Mouse (Mus musculus) kidney, adult 2 months (tissue): ENCODE measurements around the gene Eloa. TPM values are rescaled to one million over a fixed set of nuclear protein-coding genes. Genes with fewer than 3 reads are reported as not detected.
A peak's percentile ranks its signal among the peaks of the same experiment; 100 is the strongest.
"Not testable (repeated sequence)": the region's sequence is repeated elsewhere in the genome, so short reads cannot be mapped to it uniquely, and the experiment has no call there.

Source experiments
- DNase-seq: peaks from one replicate; pipeline ENCODE4 v3.0.0; 2021
- H3K27ac ChIP-seq: fragments of 200-500 bp; 2 replicates; pipeline ENCODE4 v1.5.1; 2012; ENCODE audit warnings: low read depth, low read length, control low read depth, inconsistent platforms; ENCODE audit not compliant: insufficient read depth
- H3K27me3 ChIP-seq: fragments of 200-500 bp; replicated peaks from 2 replicates; pipeline ENCODE4 v1.6.1; 2012; ENCODE audit warnings: mild to moderate bottlenecking, moderate library complexity, low read length, inconsistent platforms; ENCODE audit not compliant: control insufficient read depth, insufficient read depth
- H3K36me3 ChIP-seq: fragments of 200-500 bp; 2 replicates; pipeline ENCODE4 v1.6.1; 2012; ENCODE audit warnings: mild to moderate bottlenecking, moderate library complexity, low read length, inconsistent platforms; ENCODE audit not compliant: control insufficient read depth, insufficient read depth
- H3K4me1 ChIP-seq: fragments of 200-500 bp; 2 replicates; pipeline ENCODE4 v1.6.1; 2011; ENCODE audit warnings: low read length; ENCODE audit not compliant: control insufficient read depth, insufficient read depth
- H3K4me3 ChIP-seq: fragments of 200-500 bp; 2 replicates; pipeline ENCODE4 v1.5.1; 2011; ENCODE audit warnings: mild to moderate bottlenecking, low read depth, low read length, control low read depth; ENCODE audit not compliant: insufficient read depth
- CTCF ChIP-seq: fragments of 200-500 bp; conservative IDR thresholded peaks from 2 replicates; pipeline ENCODE4 v1.5.1; 2011; ENCODE audit warnings: low read depth, mild to moderate bottlenecking, control low read depth, low read length, moderate library complexity, mixed read lengths; ENCODE audit not compliant: insufficient read depth, insufficient read length
- POLR2A ChIP-seq: fragments of 200-500 bp; IDR thresholded peaks from one replicate; pipeline ENCODE4 v1.6.1; 2011; ENCODE audit warnings: low read depth, low read length, control low read depth
- WGBS: fragments of 180-500 bp; shearing (Covaris S2); methylation state at CpG from one replicate; pipeline ENCODE4 v1.1.7; 2018; 5-methylcytosine and 5-hydroxymethylcytosine counted together
- polyA plus RNA-seq: library from polyadenylated mRNA; depleted of rRNA; stranded (reverse); fragments of >200 nt; gene quantifications from 2 replicates; pipeline ENCODE4 v1.2.3, GENCODE M21; 2012

Gene Eloa
- polyA plus RNA-seq, 1 experiment = 12.9 TPM

DNA sequence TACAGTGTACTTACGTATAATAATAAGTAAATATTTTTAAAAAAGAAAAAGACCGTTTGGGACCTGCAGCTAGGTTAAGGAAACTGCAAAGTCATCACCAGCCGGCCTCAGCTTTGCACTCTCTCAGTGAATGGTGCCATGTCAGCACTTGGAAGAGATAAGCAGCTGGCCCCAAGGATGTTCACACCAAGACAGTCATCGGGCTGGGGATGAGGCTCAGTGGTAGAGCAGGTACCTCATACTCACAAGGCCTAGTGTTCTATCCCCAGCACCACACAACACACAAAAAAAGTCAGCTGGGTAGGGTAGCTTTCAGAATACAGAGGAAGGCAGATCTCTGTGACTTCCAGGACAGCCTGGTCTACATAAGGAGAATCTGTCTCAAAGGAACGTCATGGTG, 36.4 kb downstream of the Eloa start:
- no peak for TF ChIP-seq CTCF
- TF ChIP-seq POLR2A = no peak
- WGBS = 84% methylated on average over 5 of the region's 5 CpGs
- no peak overlapping the region for H3K4me3 ChIP-seq

DNA sequence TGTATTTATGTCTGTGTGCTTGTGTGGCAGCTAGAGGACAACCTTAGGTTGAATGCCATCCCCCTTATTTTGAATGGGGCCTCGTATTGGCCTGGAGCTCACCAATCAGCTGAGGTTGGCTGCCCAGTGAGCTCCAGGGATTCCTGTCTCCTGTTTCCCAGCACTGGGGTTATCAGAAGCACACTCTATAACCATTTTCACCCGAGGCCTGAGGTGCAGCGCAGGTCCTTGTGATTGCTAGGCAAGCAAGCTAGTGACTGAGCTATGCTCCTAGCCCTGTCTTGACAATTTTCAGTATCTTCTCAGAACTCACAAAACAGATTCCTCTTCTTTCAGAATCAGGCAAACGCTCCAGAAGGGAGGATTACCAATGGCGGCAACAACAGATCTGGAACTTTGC, 37.0 kb downstream of the Eloa start:
- Histone ChIP-seq H3K36me3 (no peaks in the 10 kb centered on the region), H3K27ac (no peak overlapping the region), H3K27me3 (no peaks in the 10 kb centered on the region), H3K4me1 (0 out of 2 replicates have a peak, but pooled peaks cover 2% of the 10 kb centered on the region), H3K4me3 (no peak overlapping the region)
- DNase-seq = no peak
- TF ChIP-seq CTCF (no peak), POLR2A (no peak)
- 90% methylated on average over 5 of the region's 5 CpGs for WGBS

More for the DNA sequence above, 36.4 kb downstream of the Eloa start:
- Histone ChIP-seq H3K27me3 (no peaks in the 10 kb centered on the region), H3K27ac (no peak overlapping the region), H3K36me3 (no peaks in the 10 kb centered on the region), H3K4me1 (0 out of 2 replicates have a peak, but pooled peaks cover 2% of the 10 kb centered on the region)
- DNase-seq = no peak

GRCm38 (mm10) chr4:135981524-135982063, 40.0 kb downstream of the Eloa start:
- no peak for TF ChIP-seq CTCF
- TF ChIP-seq POLR2A = no peak
- no peaks in the 10 kb centered on the region for H3K27me3 ChIP-seq
- H3K4me3 ChIP-seq = no peak overlapping the region
- H3K27ac ChIP-seq = no peak overlapping the region
- WGBS = 73% methylated on average over 7 of the region's 7 CpGs
- no peaks in the 10 kb centered on the region for H3K36me3 ChIP-seq
- DNase-seq = no peak
- H3K4me1 ChIP-seq = 0 out of 2 replicates have a peak, but pooled peaks cover 2% of the 10 kb centered on the region

DNA sequence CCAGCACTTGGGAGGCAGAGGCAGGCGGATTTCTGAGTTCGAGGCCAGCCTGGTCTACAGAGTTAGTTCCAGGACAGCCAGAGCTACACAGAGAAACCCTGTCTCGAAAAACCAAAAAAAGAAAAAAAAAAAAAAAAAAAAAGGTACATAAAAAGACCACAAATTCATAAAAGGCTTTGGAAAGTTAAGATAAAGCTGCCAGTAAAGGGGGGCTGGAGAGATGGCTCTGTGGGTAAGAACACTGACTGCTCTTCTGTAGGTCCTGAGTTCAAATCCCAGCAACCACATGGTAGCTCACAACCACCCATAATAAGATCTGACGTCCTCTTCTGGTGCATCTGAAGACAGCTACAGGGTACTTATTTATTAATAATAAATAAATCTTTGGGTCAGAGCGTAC, 41.3 kb downstream of the Eloa start:
- H3K27me3 ChIP-seq, H3K4me3 ChIP-seq, H3K36me3 ChIP-seq, DNase-seq, H3K4me1 ChIP-seq, H3K27ac ChIP-seq: not testable (repeated sequence)
- WGBS = 92% methylated on average over 5 of the region's 5 CpGs

- Histone ChIP-seq H3K27ac (no peak overlapping the region), H3K4me3 (no peak overlapping the region), H3K4me1 (peaks cover 5% of the 10 kb centered on the region; the same call in 1 of the 2 replicates), H3K36me3 (no peaks in the 10 kb centered on the region), H3K27me3 (no peaks in the 10 kb centered on the region)
- TF ChIP-seq CTCF = no peak
- TF ChIP-seq POLR2A = no peak
- 93% methylated on average over 12 of the region's 12 CpGs for WGBS
- DNase-seq = no peak
These were observed 45.4 kb downstream of the Eloa start for GRCm38 (mm10) chr4:135976146-135976545.

GRCm38 (mm10) chr4:135972911-135973811, 48.4 kb downstream of the Eloa start:
- 60% methylated on average over 13 of the region's 13 CpGs for WGBS
- H3K4me3 ChIP-seq = peak overlapping the region; percentile 55
- H3K4me1 ChIP-seq = peaks cover 5% of the 10 kb centered on the region; the same call in 1 of the 2 replicates
- H3K27me3 ChIP-seq = no peaks in the 10 kb centered on the region
- H3K27ac ChIP-seq = no peak overlapping the region
- H3K36me3 ChIP-seq = no peaks in the 10 kb centered on the region
- TF ChIP-seq POLR2A (no peak), CTCF (no peak)
- DNase-seq = no peak

- Histone ChIP-seq H3K27ac (no peak within 1 kb of the TSS), H3K4me1 (peaks cover 5% of the 10 kb centered on the region; the same call in 1 of the 2 replicates), H3K27me3 (no peaks in the 10 kb centered on the region), H3K4me3 (peak within 1 kb of the TSS; percentile 55), H3K36me3 (no peaks in the 10 kb centered on the region)
- 2% methylated on average over 19 of the region's 19 CpGs for WGBS
- TF ChIP-seq CTCF (0 out of 2 replicates have a peak, but pooled peaks have one; percentile 12), POLR2A (peak; percentile 6)
- peak; percentile 92 for DNase-seq
These were observed 49.0 kb downstream of the Eloa start, which contains the start of gene Lypla2 for GRCm38 (mm10) chr4:135972556-135972906. Lypla2 (minus strand) TSS chr4:135972626.
